16 mouse cellular contexts compared by ENCODE assay signal in genomic region chr1:51746711-51747240, GRCm38 (mm10).
DNase-seq lines count a peak whose midpoint lies in the region; ATAC-seq and TF ChIP-seq lines count a peak whose summit lies in the region.
"Had no signal": no experiment of that assay in that cellular context is flagged by ENCODE, and none has a peak within 500 bp of the region (broad histone marks: within the 10 kb centered on the region; RNA-seq: fewer than 3 reads in every experiment).

No protein-coding gene starts in this region.

- no peaks in the 10 kb centered on the region for H3K27me3 ChIP-seq in kidney, postnatal 0 days (ENCODE audit: insufficient read depth, low read length)
- H3K27me3 ChIP-seq in C2C12 (ENCODE audit: control insufficient read depth, insufficient read depth, insufficient read length) (no peaks in the 10 kb centered on the region), ES-Bruce4 (ENCODE audit: control insufficient read depth, insufficient read depth, low read length, poor library complexity, severe bottlenecking) (no peaks in the 10 kb centered on the region)
- H3K27me3 ChIP-seq in forebrain, embryonic 11.5 days (ENCODE audit: control insufficient read depth, insufficient read depth, low read length), result no peaks in the 10 kb centered on the region
- H3K27me3 ChIP-seq: embryonic facial prominence, embryonic 12.5 days; heart, embryonic 13.5 days; neural tube, embryonic 12.5 days; stomach, embryonic 15.5 days had no signal

- H3K27ac ChIP-seq in kidney, postnatal 0 days, result no peak overlapping the region
- peak overlapping the region; percentile 1 for H3K27ac ChIP-seq in ES-Bruce4 (ENCODE audit: insufficient read depth, low read length)
- peak overlapping the region; percentile 94 for H3K27ac ChIP-seq in embryonic fibroblast, embryonic 13.5 days (ENCODE audit: insufficient read depth, low read length)
- no peak overlapping the region for H3K27ac ChIP-seq in forebrain, embryonic 11.5 days (ENCODE audit: low read depth, low read length)
- H3K27ac ChIP-seq: embryonic facial prominence, embryonic 12.5 days; heart, embryonic 13.5 days; neural tube, embryonic 12.5 days had no signal

- ATAC-seq in kidney, postnatal 0 days (replicated peaks; ENCODE audit: low FRiP score, low read depth), result peak; percentile 63; the same call in 1 of the 2 replicates
- ATAC-seq in forebrain, embryonic 11.5 days (replicated peaks; ENCODE audit: low FRiP score), result no peak
- ATAC-seq: CD4-positive, CD25-positive, alpha-beta regulatory T cell, adult 4 months; forebrain, postnatal 0 days had no signal

- 72% methylated on average over 15 of the region's 15 CpGs for WGBS in kidney, postnatal 0 days
- WGBS in forebrain, embryonic 11.5 days, result 74% methylated on average over 15 of the region's 15 CpGs

- H3K9ac ChIP-seq in kidney, postnatal 0 days (ENCODE audit: low read depth, low read length), result no peak overlapping the region
- H3K9ac ChIP-seq in ES-Bruce4 (ENCODE audit: low read depth, poor library complexity, severe bottlenecking), result peak overlapping the region; percentile 20
- H3K9ac ChIP-seq in forebrain, embryonic 11.5 days (ENCODE audit: low read length), result no peak overlapping the region
- H3K9ac ChIP-seq: embryonic facial prominence, embryonic 12.5 days; forebrain, postnatal 0 days; heart, embryonic 13.5 days; neural tube, embryonic 12.5 days; stomach, embryonic 15.5 days had no signal

- no peak for TF ChIP-seq EP300 in ES-Bruce4 (IDR thresholded peaks at IDR 0.05; ENCODE audit: insufficient read depth, low read depth, low read length)

- no peak overlapping the region for H3K4me2 ChIP-seq in kidney, postnatal 0 days (ENCODE audit: low read length)
- no peak overlapping the region for H3K4me2 ChIP-seq in forebrain, embryonic 11.5 days (ENCODE audit: low read depth, low read length, severe bottlenecking)
- H3K4me2 ChIP-seq: embryonic facial prominence, embryonic 12.5 days; neural tube, embryonic 12.5 days; stomach, embryonic 15.5 days had no signal

- TF ChIP-seq POLR2A in ES-Bruce4 (IDR thresholded peaks at IDR 0.05; ENCODE audit: insufficient read depth, low read length), result no peak
- no peak for TF ChIP-seq POLR2A in embryonic fibroblast, embryonic 13.5 days (IDR thresholded peaks at IDR 0.05; ENCODE audit: low read depth, low read length)

- H3K79me2 ChIP-seq in C2C12 (ENCODE audit: control insufficient read depth, insufficient read depth), result no peaks in the 10 kb centered on the region

- no peak overlapping the region for H3ac ChIP-seq in C2C12 (ENCODE audit: control insufficient read depth, insufficient read length, low read depth)

- no peak for TF ChIP-seq CTCF in kidney, postnatal 0 days (IDR thresholded peaks at IDR 0.05; ENCODE audit: low read depth)
- TF ChIP-seq CTCF in C2C12 (IDR thresholded peaks at IDR 0.05; ENCODE audit: control insufficient read depth, insufficient read depth, insufficient read length), result no peak
- TF ChIP-seq CTCF in ES-Bruce4 (IDR thresholded peaks at IDR 0.05; ENCODE audit: low read depth, low read length), result no peak
- TF ChIP-seq CTCF in embryonic fibroblast, embryonic 13.5 days (IDR thresholded peaks at IDR 0.05; ENCODE audit: borderline replicate concordance, insufficient read depth, low read length), result no peak

- peaks cover 12% of the 10 kb centered on the region for H3K36me3 ChIP-seq in kidney, postnatal 0 days (ENCODE audit: insufficient read depth, low read length)
- no peaks in the 10 kb centered on the region for H3K36me3 ChIP-seq in C2C12 (ENCODE audit: control insufficient read depth, insufficient read depth)
- H3K36me3 ChIP-seq in ES-Bruce4 (ENCODE audit: control insufficient read depth, insufficient read depth, low read length, poor library complexity, severe bottlenecking), result no peaks in the 10 kb centered on the region; the same call in 1 of the 2 replicates
- peaks cover 2% of the 10 kb centered on the region; the same call in 1 of the 2 replicates for H3K36me3 ChIP-seq in forebrain, embryonic 11.5 days (ENCODE audit: control insufficient read depth, insufficient read depth, low read length)
- H3K36me3 ChIP-seq: stomach, embryonic 15.5 days had no signal

- no peaks in the 10 kb centered on the region for H3K4me1 ChIP-seq in kidney, postnatal 0 days (replicated peaks; ENCODE audit: insufficient read depth, low read length)
- H3K4me1 ChIP-seq in ES-Bruce4 (ENCODE audit: control insufficient read depth, insufficient read depth, low read length), result peaks cover 5% of the 10 kb centered on the region
- peaks cover 12% of the 10 kb centered on the region; the same call in 1 of the 2 replicates for H3K4me1 ChIP-seq in embryonic fibroblast, embryonic 13.5 days (ENCODE audit: control insufficient read depth, insufficient read depth, low read length)
- H3K4me1 ChIP-seq in forebrain, embryonic 11.5 days (replicated peaks; ENCODE audit: control insufficient read depth, insufficient read depth, low read length), result no peaks in the 10 kb centered on the region
- H3K4me1 ChIP-seq: neural tube, embryonic 12.5 days; stomach, embryonic 15.5 days had no signal

- no peaks in the 10 kb centered on the region for H3K9me3 ChIP-seq in kidney, postnatal 0 days (replicated peaks; ENCODE audit: low read length)
- no peaks in the 10 kb centered on the region for H3K9me3 ChIP-seq in ES-Bruce4 (replicated peaks; ENCODE audit: control insufficient read depth, insufficient read depth, low read length, poor library complexity, severe bottlenecking)
- H3K9me3 ChIP-seq in forebrain, embryonic 11.5 days (ENCODE audit: control insufficient read depth, low read length), result no peaks in the 10 kb centered on the region
- H3K9me3 ChIP-seq: embryonic facial prominence, embryonic 12.5 days; heart, embryonic 13.5 days; neural tube, embryonic 12.5 days; stomach, embryonic 15.5 days had no signal

- H3K4me3 ChIP-seq in kidney, postnatal 0 days (replicated peaks; ENCODE audit: low read depth, low read length), result no peak overlapping the region
- H3K4me3 ChIP-seq in C2C12 (ENCODE audit: insufficient read depth, poor library complexity, severe bottlenecking) (no peak overlapping the region), ES-Bruce4 (ENCODE audit: low read depth, low read length) (peak overlapping the region; percentile 5)
- no peak overlapping the region for H3K4me3 ChIP-seq in embryonic fibroblast, embryonic 13.5 days (ENCODE audit: insufficient read depth, low read length)
- H3K4me3 ChIP-seq in forebrain, embryonic 11.5 days (ENCODE audit: low read depth, low read length), result no peak overlapping the region
- H3K4me3 ChIP-seq: embryonic facial prominence, embryonic 12.5 days; heart, embryonic 13.5 days; neural tube, embryonic 12.5 days; stomach, embryonic 15.5 days had no signal

- no peaks in the 10 kb centered on the region for H3K79me3 ChIP-seq in C2C12 (ENCODE audit: low read depth)

- no peak for DNase-seq in kidney, postnatal 0 days (ENCODE audit: low spot score)
- DNase-seq in kidney, postnatal 25 days, result no peak
- no peak for DNase-seq in adrenal gland, adult 18-20 months (ENCODE audit: low spot score in 2 of 2)
- no peak for DNase-seq in forebrain, embryonic 11.5 days (ENCODE audit: low spot score)
- DNase-seq: cerebellum, adult 9-11 months; thymus, adult 18-20 months; thymus, postnatal 4 days had no signal

TF ChIP-seq in C2C12, 6 proteins besides CTCF, POLR2A, EP300 and RAD21:
- TF ChIP-seq MAX (IDR thresholded peaks at IDR 0.05), result no peak
- no peak for TF ChIP-seq CEBPB (IDR thresholded peaks at IDR 0.05; ENCODE audit: low read depth)
- no peak for TF ChIP-seq MYOG (IDR thresholded peaks at IDR 0.05; ENCODE audit: control insufficient read depth, extremely low read depth, insufficient read length)
- peak; percentile 15 for TF ChIP-seq MYOD1 (IDR thresholded peaks at IDR 0.05; ENCODE audit: control insufficient read depth, insufficient read length, low read depth)
- TF ChIP-seq USF1 (IDR thresholded peaks at IDR 0.05; ENCODE audit: low read depth), result no peak

Comparison
In these comparisons a context has a peak if more than half of its experiments do, and no peak if none do; other contexts are left out.
1. H3K27ac ChIP-seq: peak in ES-Bruce4 (single experiment) and embryonic fibroblast, embryonic 13.5 days (single experiment); none in kidney, postnatal 0 days (single experiment) and forebrain, embryonic 11.5 days (single experiment).